ENCODE assay signal across 8 mouse cellular contexts in genomic region chr10:59334899-59335798, GRCm38 (mm10). TPM values are rescaled to one million over a fixed set of nuclear protein-coding genes. Genes with fewer than 3 reads are reported as not detected.
DNase-seq lines count a peak whose midpoint lies in the region; TF ChIP-seq lines count a peak whose summit lies in the region.

No protein-coding gene starts in this region.

- intact Hi-C loops in left cerebral cortex, postnatal 25 days (cut with DNase I), result no loop called here

- H3K9ac ChIP-seq in liver, adult 2 months (ENCODE audit: low read depth, low read length), result no peak overlapping the region

- H3K4me1 ChIP-seq in liver, adult 2 months (ENCODE audit: control insufficient read depth, insufficient read depth, low read length), result peaks cover 25% of the 10 kb centered on the region

- 59% methylated on average over 4 of the region's 4 CpGs for WGBS in liver, adult 2 months

- DNase-seq in liver, adult 2 months (ENCODE audit: extremely low read depth, low read depth, low spot score), result peak; percentile 78
- no peak for DNase-seq in liver
- DNase-seq in brain, embryonic 18.5 days (ENCODE audit: low read depth, low spot score), result peak; percentile 73
- peak; percentile 20 for DNase-seq in gastrocnemius, postnatal 10 days
- DNase-seq in kidney, adult 18-20 months, result peak; percentile 66
- peak; percentile 62 to 95 for DNase-seq in left cerebral cortex, postnatal 25 days (ENCODE audit: low spot score in 2 of 2)
- peak; percentile 24 for DNase-seq in right cerebral cortex, postnatal 14 days
- no peak for DNase-seq in ovary, postnatal 10 days (ENCODE audit: low spot score)

- no peak for TF ChIP-seq POLR2A in liver, adult 2 months (IDR thresholded peaks at IDR 0.05; ENCODE audit: extremely low read depth, insufficient read depth, low read length)

- H3K27me3 ChIP-seq in liver, adult 2 months (ENCODE audit: control insufficient read depth, insufficient read depth, low read length), result no peaks in the 10 kb centered on the region

- H3K27ac ChIP-seq in liver, adult 2 months (replicated peaks; ENCODE audit: insufficient read depth, low read depth, low read length), result peak overlapping the region; percentile 24

- no peak overlapping the region for H3K4me3 ChIP-seq in liver, adult 2 months (ENCODE audit: insufficient read depth, low read depth, low read length)

- TF ChIP-seq CTCF in liver, adult 2 months (IDR thresholded peaks at IDR 0.05; ENCODE audit: low read depth, low read length), result no peak

- peaks cover 11% of the 10 kb centered on the region; the same call in 1 of the 2 replicates for H3K79me2 ChIP-seq in liver, adult 2 months (ENCODE audit: control insufficient read depth, insufficient read depth, low read length)

- H3K36me3 ChIP-seq in liver, adult 2 months (ENCODE audit: control insufficient read depth, insufficient read depth, low read length), result peaks cover 12% of the 10 kb centered on the region; the same call in 1 of the 2 replicates

RNA-seq across cellular contexts. Expression of gene P4ha1, which starts 12.1 kb away (rescaled TPM):
- total RNA-seq in liver, adult 2 months (2014; rRNA removed), result 6.4 and 9.1 TPM in 2 replicates
- polyA plus RNA-seq in liver, adult 2 months (2012; rRNA removed), result 3.0 and 4.7 TPM in 2 replicates
- 10 to 100 TPM; 34.4 to 37.9 TPM for total RNA-seq in gastrocnemius, postnatal 10 days (2021)
- total RNA-seq in left cerebral cortex, postnatal 25 days (2021), result 10 to 100 TPM; 43.4 to 48.1 TPM

Comparison
In these comparisons a context has a peak if more than half of its experiments do, and no peak if none do; other contexts are left out.
1. DNase-seq: peak in liver, adult 2 months (single experiment), brain, embryonic 18.5 days (single experiment), gastrocnemius, postnatal 10 days (single experiment), kidney, adult 18-20 months (single experiment), left cerebral cortex, postnatal 25 days (2 of 2) and right cerebral cortex, postnatal 14 days (single experiment); none in liver (single experiment) and ovary, postnatal 10 days (single experiment).